Mouse (Mus musculus) heart, embryonic 13.5 days (tissue): ENCODE measurements around the gene Enkur. TPM values are rescaled to one million over a fixed set of nuclear protein-coding genes. Genes with fewer than 3 reads are reported as not detected.
A peak's percentile ranks its signal among the peaks of the same experiment; 100 is the strongest.
"Not testable (repeated sequence)": the region's sequence is repeated elsewhere in the genome, so short reads cannot be mapped to it uniquely, and the experiment has no call there.

Experiments used
- ATAC-seq: fragments of 200-750 bp; cut with Nextera tagmentation; 2 replicates; pipeline ENCODE4 v1.8.0; 2017; ENCODE audit warnings: moderate TSS enrichment; ENCODE audit not compliant: insufficient number of reproducible peaks, low FRiP score, low TSS enrichment; ENCODE audit errors: extremely low read depth
- H3K27ac ChIP-seq: fragments of 300-500 bp; sonication (generic); replicated peaks from 2 replicates; pipeline ENCODE4 v1.5.1; 2015; ENCODE audit warnings: moderate library complexity, mild to moderate bottlenecking, inconsistent platforms
- H3K27me3 ChIP-seq: fragments of 300-500 bp; sonication (generic); replicated peaks from 2 replicates; pipeline ENCODE4 v1.6.1; 2015; ENCODE audit warnings: mild to moderate bottlenecking, inconsistent platforms
- H3K36me3 ChIP-seq: fragments of 300-500 bp; sonication (generic); 2 replicates; pipeline ENCODE4 v1.6.1; 2015; ENCODE audit warnings: mild to moderate bottlenecking, inconsistent platforms
- H3K4me1 ChIP-seq: fragments of 300-500 bp; sonication (generic); 2 replicates; pipeline ENCODE4 v1.6.1; 2015; ENCODE audit warnings: inconsistent platforms
- H3K4me2 ChIP-seq: fragments of 300-500 bp; sonication (generic); 2 replicates; pipeline ENCODE4 v1.6.1; 2015; ENCODE audit warnings: inconsistent platforms, mild to moderate bottlenecking, moderate library complexity
- H3K4me3 ChIP-seq: fragments of 300-500 bp; sonication (generic); 2 replicates; pipeline ENCODE4 v1.5.1; 2015; ENCODE audit warnings: moderate library complexity, mild to moderate bottlenecking, inconsistent platforms
- H3K9ac ChIP-seq: fragments of 300-500 bp; sonication (generic); 2 replicates; pipeline ENCODE4 v1.6.1; 2015; ENCODE audit warnings: inconsistent platforms, mild to moderate bottlenecking, moderate library complexity
- H3K9me3 ChIP-seq: fragments of 300-500 bp; sonication (generic); 2 replicates; pipeline ENCODE4 v1.6.1; 2016; ENCODE audit warnings: inconsistent platforms
- whole genome bisulfite sequencing: fragments of 180-500 bp; shearing (Covaris S2); methylation state at CpG from one replicate; pipeline ENCODE4 v1.1.7; 2015; ENCODE audit warnings: mixed read lengths; 5-methylcytosine and 5-hydroxymethylcytosine counted together
- polyA plus RNA-seq: library from polyadenylated mRNA; unstranded; fragments of >200 nt; fragmentation: Nextera tagmentation; extraction: Ambion mirVana; gene quantifications from 2 replicates; pipeline ENCODE4 v1.2.1, GENCODE M21; 2015

The Enkur gene
- 1.1 and 1.9 TPM in 2 replicates for polyA plus RNA-seq

DNA sequence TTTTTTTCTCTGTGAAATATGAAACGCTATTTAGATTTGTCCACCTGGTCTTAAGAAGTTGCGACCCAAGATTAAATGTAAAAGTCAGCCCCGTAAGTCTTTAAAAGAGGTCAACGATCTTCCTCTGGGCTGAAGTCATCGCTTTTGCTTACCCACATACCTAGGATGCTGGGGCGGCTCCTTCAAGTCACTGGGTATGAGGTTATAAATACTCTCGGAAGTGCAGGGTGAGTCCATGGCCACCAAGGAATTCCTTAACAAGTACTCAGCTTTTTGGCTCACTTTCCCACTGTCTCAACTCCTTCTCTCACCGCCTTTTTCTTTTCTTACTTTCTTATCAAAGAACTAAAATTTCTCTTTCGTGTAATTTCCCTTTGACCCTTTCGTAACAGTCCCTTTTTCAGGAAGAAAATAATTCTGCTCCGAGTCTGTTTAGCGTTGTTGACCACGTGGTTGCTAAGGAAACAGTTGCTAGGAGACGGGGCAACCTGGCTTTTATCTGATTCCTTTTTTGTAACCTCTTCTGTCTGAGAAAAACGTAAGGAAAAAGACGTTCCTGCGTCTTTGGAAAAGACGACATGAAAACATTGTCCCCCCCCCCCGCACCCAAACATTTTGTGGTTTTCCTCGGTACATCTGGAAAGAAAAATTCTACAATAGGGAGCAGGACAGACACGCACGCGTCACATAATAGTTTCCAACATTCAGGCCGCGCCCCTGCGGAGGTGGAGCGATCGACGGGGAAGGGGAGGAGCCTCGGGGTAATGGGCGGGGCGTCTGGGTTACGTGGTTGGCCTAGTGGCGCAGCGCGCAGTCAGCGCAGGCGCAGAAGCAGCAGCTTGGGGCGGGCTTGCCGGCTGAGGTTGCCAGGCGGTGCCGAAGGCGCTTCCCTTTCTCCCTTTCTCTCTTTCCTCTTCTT is at the start of gene Enkur, which contains the start of gene Thnsl1:
TSS of gene Enkur (minus strand) at position 454 of the 919 bp plus-strand sequence.
TSS of gene Thnsl1 (plus strand) at position 813 of the 919 bp plus-strand sequence.
- peak within 1 kb of the TSS; percentile 73 for H3K4me3 ChIP-seq
- H3K4me1 ChIP-seq = peaks cover 23% of the 10 kb centered on the region
- peak within 1 kb of the TSS; percentile 79 for H3K4me2 ChIP-seq
- no peaks in the 10 kb centered on the region for H3K27me3 ChIP-seq
- 0 out of 2 replicates have a peak, but pooled peaks cover under 1% of the 10 kb centered on the region for H3K36me3 ChIP-seq
- peak; percentile 97 for ATAC-seq
- 2% methylated on average over 43 of the region's 43 CpGs for WGBS
- H3K9ac ChIP-seq = peak within 1 kb of the TSS; percentile 83
- peak within 1 kb of the TSS; percentile 72 for H3K27ac ChIP-seq
- no peaks in the 10 kb centered on the region for H3K9me3 ChIP-seq

DNA sequence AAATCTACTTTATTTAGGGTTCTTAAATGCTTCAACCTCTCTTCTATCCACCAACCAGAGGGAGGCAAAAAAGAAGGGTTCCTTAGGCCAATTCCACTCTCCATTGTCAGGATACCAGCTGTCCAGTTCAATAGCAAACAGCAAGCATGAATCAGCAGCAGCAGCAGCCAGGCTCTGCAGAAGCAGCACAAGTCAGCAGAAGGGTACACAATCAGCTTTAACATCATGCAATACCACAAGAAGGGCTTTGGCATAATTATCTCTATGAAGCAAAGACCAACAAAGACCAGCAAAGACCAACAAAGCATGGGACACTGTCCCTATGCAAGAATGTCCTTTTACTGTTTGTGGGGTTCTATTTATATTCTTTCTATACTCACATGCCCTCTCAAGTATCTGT is 49.1 kb upstream of the Enkur start:
- peaks cover 12% of the 10 kb centered on the region for H3K4me1 ChIP-seq
- no peak overlapping the region for H3K4me2 ChIP-seq
- no peak for ATAC-seq
- H3K4me3 ChIP-seq = no peak overlapping the region
- no peak overlapping the region for H3K9ac ChIP-seq
- H3K27me3 ChIP-seq = no peaks in the 10 kb centered on the region
- H3K27ac ChIP-seq = no peak overlapping the region
- H3K36me3 ChIP-seq = no peaks in the 10 kb centered on the region
- H3K9me3 ChIP-seq = no peaks in the 10 kb centered on the region

DNA sequence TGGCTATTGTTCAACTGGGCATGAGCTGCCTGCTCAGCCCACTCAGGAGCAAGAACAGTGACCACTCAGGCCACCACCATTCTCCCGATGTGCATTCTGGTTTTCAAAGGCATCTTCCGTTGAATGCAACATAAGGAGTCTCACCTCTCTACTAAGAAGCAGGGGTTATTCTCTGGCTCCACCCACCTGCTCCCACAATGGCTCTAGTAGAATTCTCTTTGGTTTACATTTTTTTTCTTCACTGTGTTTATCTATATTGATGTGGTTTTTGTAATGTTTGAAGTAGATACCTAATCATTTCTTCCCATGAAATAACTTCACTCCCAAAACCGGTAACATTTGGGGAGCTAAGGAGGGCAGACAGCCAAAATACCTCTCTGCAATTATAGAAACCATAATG is 48.5 kb upstream of the Enkur start:
- H3K4me1 ChIP-seq = 0 out of 2 replicates have a peak, but pooled peaks cover 6% of the 10 kb centered on the region
- H3K27ac ChIP-seq = no peak overlapping the region
- no peaks in the 10 kb centered on the region for H3K27me3 ChIP-seq
- WGBS = 69% methylated on average over 3 of the region's 3 CpGs
- no peak for ATAC-seq
- H3K4me3 ChIP-seq = no peak overlapping the region
- H3K9ac ChIP-seq = no peak overlapping the region
- H3K36me3 ChIP-seq = no peaks in the 10 kb centered on the region
- no peaks in the 10 kb centered on the region for H3K9me3 ChIP-seq
- H3K4me2 ChIP-seq = no peak overlapping the region

DNA sequence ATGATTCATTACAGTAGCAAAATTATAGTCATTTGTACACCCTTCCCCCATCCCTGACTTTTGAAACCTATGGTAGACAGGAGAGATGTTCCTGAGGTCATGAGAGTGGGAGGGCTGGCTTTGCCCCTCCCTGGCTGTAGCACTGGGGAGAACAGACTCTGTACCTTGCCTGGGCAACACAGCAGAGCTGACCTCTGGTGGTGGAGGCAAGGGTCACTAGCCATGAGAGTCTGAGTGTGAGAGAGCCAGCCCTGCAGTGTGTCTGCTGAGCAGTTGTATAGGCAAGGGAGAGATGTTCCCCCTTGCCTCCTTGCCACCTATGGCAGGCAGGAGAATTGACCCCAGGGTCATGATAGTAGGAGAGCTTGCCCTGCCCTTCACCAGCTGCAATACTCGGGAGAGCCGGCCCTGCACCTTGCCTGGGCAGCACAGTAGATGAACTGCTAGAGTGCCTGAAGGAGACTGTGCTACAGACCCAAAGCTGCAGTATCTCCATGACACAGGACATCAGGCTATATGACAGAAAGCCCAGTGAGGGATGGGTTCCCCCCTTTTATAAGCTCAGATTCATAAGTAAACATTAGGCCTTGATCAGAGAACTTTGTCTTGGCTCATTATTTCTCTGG is 40.4 kb upstream of the Enkur start:
- peak overlapping the region; percentile 71 for H3K27ac ChIP-seq
- peak overlapping the region; percentile 23; the same call in 1 of the 2 replicates for H3K4me2 ChIP-seq
- no peaks in the 10 kb centered on the region for H3K27me3 ChIP-seq
- no peak overlapping the region for H3K4me3 ChIP-seq
- WGBS = 38% methylated on average over 2 of the region's 2 CpGs
- ATAC-seq = peak; percentile 14; the same call in 1 of the 2 replicates
- H3K4me1 ChIP-seq = peaks cover 22% of the 10 kb centered on the region
- no peak overlapping the region for H3K9ac ChIP-seq
- no peaks in the 10 kb centered on the region for H3K9me3 ChIP-seq
- H3K36me3 ChIP-seq = no peaks in the 10 kb centered on the region

DNA sequence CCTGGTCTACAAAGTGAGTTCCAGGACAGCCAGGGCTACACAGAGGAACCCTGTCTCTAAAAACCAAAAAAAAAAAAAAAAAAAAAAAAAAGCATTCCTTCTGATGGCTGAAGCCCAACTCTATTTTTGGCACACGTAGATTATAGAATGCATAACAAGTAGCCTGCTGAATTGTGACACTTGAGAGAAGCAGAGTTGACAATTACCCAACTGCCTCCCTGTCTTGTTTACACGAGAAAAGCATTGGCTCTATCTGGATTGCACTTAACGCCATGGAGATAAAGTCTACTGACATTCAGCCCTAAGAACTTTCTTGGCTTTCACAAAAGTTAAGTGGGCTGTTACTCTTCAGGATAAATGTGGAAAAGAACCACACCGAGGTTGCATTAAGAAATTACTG is 39.8 kb upstream of the Enkur start:
- H3K4me1 ChIP-seq = peaks cover 22% of the 10 kb centered on the region
- no peaks in the 10 kb centered on the region for H3K36me3 ChIP-seq
- H3K9me3 ChIP-seq = no peaks in the 10 kb centered on the region
- no peak for ATAC-seq
- H3K9ac ChIP-seq = no peak overlapping the region
- WGBS = 22% methylated on average over 4 of the region's 4 CpGs
- no peak overlapping the region for H3K4me3 ChIP-seq
- H3K4me2 ChIP-seq = peak overlapping the region; percentile 23; the same call in 1 of the 2 replicates
- no peaks in the 10 kb centered on the region for H3K27me3 ChIP-seq
- peak overlapping the region; percentile 71 for H3K27ac ChIP-seq

DNA sequence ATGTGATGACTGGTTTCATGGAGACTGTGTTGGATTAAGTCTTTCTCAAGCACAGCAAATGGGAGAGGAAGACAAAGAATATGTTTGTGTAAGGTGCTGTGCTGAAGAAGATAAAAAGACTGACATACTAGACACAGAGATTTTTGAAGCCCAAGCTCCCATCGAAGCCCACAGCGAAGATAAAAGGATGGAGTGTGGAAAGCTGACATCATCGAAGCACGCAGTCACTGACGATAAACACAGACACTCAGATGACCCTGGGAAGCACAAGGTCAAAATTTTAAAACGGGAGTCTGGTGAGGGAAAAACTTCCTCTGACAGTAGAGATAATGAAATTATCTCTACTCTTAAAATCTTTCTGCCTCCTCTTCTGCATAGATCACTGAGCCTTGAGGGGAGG is 38.9 kb upstream of the Enkur start:
- Histone ChIP-seq H3K4me2 (peak overlapping the region; percentile 33; the same call in 1 of the 2 replicates), H3K27ac (peak overlapping the region; percentile 71; the same call in 1 of the 2 replicates), H3K4me1 (peaks cover 22% of the 10 kb centered on the region)
- not testable (repeated sequence) for H3K9ac ChIP-seq, H3K27me3 ChIP-seq, H3K9me3 ChIP-seq, H3K36me3 ChIP-seq, H3K4me3 ChIP-seq
- WGBS = 19% methylated on average over 4 of the region's 6 CpGs
- peak; percentile 14; the same call in 1 of the 2 replicates for ATAC-seq

DNA sequence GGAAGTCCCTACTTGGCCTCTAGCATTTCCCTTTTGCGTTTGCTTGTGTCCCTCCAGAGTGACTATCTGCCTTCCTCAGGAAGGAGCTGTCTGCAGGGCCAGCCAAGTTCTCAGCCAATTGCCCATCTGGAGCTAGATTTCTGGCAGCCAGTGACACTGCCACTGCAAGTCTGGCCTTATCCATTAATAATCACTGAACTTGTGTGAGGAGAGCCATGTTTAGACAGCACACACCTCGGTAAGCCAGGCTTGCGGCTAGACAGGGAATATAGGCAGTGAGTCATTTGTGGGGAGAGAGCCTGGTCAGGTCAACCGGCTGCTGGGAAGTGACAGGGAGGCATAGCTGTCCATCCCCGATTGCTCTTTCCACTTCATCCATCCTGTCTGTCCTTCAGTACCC is 31.7 kb upstream of the Enkur start:
- ATAC-seq = no peak
- Histone ChIP-seq H3K4me2 (no peak overlapping the region), H3K4me1 (peaks cover 31% of the 10 kb centered on the region), H3K9ac (no peak overlapping the region), H3K4me3 (no peak overlapping the region), H3K9me3 (no peaks in the 10 kb centered on the region), H3K36me3 (no peaks in the 10 kb centered on the region), H3K27me3 (peaks cover 9% of the 10 kb centered on the region; the same call in 1 of the 2 replicates), H3K27ac (peak overlapping the region; percentile 45)
- WGBS = 36% methylated on average over 5 of the region's 5 CpGs

DNA sequence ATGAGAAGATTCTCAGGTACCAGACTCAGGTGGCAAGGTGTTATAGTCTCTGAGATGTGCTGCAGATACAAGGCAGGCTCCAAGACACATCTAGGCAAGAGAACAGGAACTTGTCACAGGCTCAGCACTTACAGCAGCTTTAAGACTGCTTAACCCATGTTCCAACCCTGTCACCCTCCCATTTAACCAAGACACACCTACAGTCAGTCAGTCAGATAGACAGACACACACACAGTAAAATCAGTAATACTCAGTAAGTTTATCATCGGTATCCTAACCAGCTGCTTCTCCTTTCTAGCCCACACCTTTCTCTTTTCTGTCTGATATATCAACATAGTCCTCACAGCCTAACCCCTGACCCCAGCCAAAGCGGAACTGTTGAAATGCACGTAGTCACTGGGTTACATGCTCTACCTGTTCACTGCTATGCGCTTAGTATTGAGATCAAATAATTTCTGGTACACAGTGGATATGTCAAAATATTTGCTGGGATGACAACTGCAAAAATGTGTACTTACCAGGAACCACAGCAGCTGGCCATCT is 30.8 kb upstream of the Enkur start:
- peaks cover 31% of the 10 kb centered on the region for H3K4me1 ChIP-seq
- no peak overlapping the region for H3K9ac ChIP-seq
- H3K27me3 ChIP-seq = peaks cover 9% of the 10 kb centered on the region; the same call in 1 of the 2 replicates
- no peak overlapping the region for H3K4me3 ChIP-seq
- ATAC-seq = no peak
- no peaks in the 10 kb centered on the region for H3K9me3 ChIP-seq
- no peak overlapping the region for H3K4me2 ChIP-seq
- no peak overlapping the region for H3K27ac ChIP-seq
- 87% methylated on average over 4 of the region's 4 CpGs for WGBS
- no peaks in the 10 kb centered on the region for H3K36me3 ChIP-seq

DNA sequence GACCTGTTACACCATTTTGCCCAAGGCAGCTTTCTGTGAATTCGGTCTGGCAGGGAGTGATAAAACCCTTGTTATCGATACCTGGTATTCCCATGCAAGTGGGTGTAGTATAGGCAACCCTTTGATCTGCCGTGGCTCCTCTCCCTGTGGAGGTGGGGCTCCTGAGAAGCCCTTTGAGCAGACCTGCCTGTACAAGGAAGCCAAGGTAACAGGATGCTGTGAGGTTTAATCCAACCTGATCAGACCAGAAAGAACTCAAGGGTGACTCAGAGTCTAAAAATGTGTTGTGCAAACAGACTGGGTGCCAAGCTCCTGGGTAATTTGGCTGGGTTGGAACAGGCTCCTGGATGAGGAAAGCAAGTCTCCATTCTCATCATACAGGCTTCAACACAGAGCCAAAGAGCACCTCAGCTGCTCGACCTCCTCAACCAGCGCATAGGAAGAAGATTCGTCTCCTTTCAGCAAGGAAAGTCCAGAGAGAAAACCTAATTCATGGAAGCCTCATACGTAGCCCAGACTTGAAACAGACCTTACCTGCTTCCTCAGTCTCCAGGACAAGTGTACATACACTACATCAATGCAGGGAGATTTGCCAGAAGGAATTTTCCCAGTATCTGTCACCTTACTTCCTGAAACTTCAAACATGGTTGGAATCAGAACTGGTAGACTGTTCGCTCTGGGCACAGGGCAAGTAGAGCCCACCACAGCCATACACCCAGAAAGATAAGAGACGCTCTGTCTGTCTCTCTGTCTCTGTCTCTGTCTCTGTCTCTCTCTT is 29.9 kb upstream of the Enkur start:
- H3K4me1 ChIP-seq = peaks cover 37% of the 10 kb centered on the region
- H3K27ac ChIP-seq = peak overlapping the region; percentile 20
- 72% methylated on average over 9 of the region's 9 CpGs for WGBS
- no peak overlapping the region for H3K9ac ChIP-seq
- H3K4me3 ChIP-seq = no peak overlapping the region
- H3K36me3 ChIP-seq = no peaks in the 10 kb centered on the region
- no peaks in the 10 kb centered on the region for H3K9me3 ChIP-seq
- H3K27me3 ChIP-seq = peaks cover 9% of the 10 kb centered on the region; the same call in 1 of the 2 replicates
- no peak overlapping the region for H3K4me2 ChIP-seq
- peak; percentile 27; the same call in 1 of the 2 replicates for ATAC-seq

DNA sequence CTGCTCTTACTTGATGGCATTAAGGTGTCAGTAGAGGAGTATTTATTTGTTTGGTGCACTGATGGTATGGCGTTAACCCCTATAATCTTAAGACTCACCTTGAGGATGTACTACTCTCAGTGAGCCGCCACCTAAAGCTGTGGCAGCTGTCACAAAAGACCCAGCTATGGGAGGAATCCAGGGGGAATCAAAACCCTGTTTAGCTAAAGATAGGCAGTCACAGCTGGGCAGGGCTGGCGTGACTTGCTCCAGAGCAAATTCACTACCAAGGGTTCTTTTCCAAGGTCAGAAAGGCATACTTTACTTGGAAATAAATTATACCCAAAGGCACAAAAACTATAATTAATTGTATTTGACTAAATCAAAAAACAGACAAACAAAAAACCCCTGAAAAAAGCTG is 26.0 kb upstream of the Enkur start:
- Histone ChIP-seq H3K27me3 (peaks cover under 1% of the 10 kb centered on the region; the same call in 1 of the 2 replicates), H3K4me1 (peaks cover 22% of the 10 kb centered on the region), H3K9ac (no peak overlapping the region), H3K27ac (no peak overlapping the region), H3K4me3 (no peak overlapping the region), H3K4me2 (no peak overlapping the region), H3K36me3 (no peaks in the 10 kb centered on the region), H3K9me3 (no peaks in the 10 kb centered on the region)
- ATAC-seq = no peak
- 65% methylated on average over 3 of the region's 3 CpGs for WGBS
